In the genomic region with DNA sequence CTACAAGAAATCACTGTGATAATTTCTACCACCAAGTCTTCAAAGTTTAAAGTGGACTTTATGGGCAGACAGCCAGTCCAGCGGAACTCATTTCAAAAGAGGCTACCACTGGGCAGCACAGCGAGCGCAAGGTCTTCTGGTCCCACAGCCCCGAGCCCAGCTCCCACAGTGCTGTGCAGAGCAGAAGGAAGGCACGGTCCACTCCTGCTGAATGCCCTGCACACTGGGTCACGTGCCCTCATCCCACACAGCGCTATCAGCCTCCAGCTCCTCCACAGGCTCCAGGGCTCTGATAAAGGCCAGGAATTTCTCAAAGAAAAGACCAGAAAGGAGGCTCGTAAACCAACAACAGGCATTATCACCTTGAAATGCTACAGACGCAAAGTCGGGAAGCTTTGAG, we compare ENCODE assay signal across 14 mouse cellular contexts.
DNase-seq lines count a peak whose midpoint lies in the region; ATAC-seq and TF ChIP-seq lines count a peak whose summit lies in the region.
"Had no signal": no experiment of that assay in that cellular context is flagged by ENCODE, and none has a peak within 500 bp of the region (broad histone marks: within the 10 kb centered on the region; RNA-seq: fewer than 3 reads in every experiment).

No protein-coding gene starts in this region.

- no peak overlapping the region for H3K9ac ChIP-seq in lung, embryonic 15.5 days
- H3K9ac ChIP-seq in kidney, embryonic 14.5 days (ENCODE audit: low read depth, low read length), result 0 out of 2 replicates have a peak overlapping the region, but pooled peaks have one; percentile 12
- H3K9ac ChIP-seq: liver, embryonic 14.5 days; neural tube, embryonic 13.5 days had no signal

- peak; percentile 88 for DNase-seq in heart, embryonic 10.5 days (ENCODE audit: low spot score)
- no peak for DNase-seq in heart, adult 9 months (ENCODE audit: low spot score in 2 of 2)
- DNase-seq in lung, postnatal 36 days, result no peak
- DNase-seq in c-Kit-positive CD71-positive TER-119-positive erythroid progenitor cells, embryonic 14.5 days (ENCODE audit: low spot score), result no peak
- DNase-seq: adrenal gland, adult 2 months; cerebellum, adult 9-11 months; gastrocnemius, postnatal 36 days had no signal

- TF ChIP-seq CTCF in testis, adult 2 months (IDR thresholded peaks at IDR 0.05; ENCODE audit: control insufficient read depth, insufficient read depth, insufficient replicate concordance, low read depth, low read length), result no peak

- peaks cover 43% of the 10 kb centered on the region for H3K36me3 ChIP-seq in heart, embryonic 10.5 days
- H3K36me3 ChIP-seq in lung, embryonic 15.5 days, result no peaks in the 10 kb centered on the region
- H3K36me3 ChIP-seq in kidney, embryonic 14.5 days (ENCODE audit: control insufficient read depth, insufficient read depth, low read length), result peaks cover 5% of the 10 kb centered on the region; the same call in 1 of the 2 replicates
- no peaks in the 10 kb centered on the region for H3K36me3 ChIP-seq in testis, adult 2 months (ENCODE audit: control insufficient read depth, insufficient read depth, low read length)

- no peak overlapping the region for H3K4me3 ChIP-seq in heart, embryonic 10.5 days
- no peak overlapping the region for H3K4me3 ChIP-seq in lung, embryonic 15.5 days
- H3K4me3 ChIP-seq in kidney, embryonic 14.5 days (ENCODE audit: low read length), result no peak overlapping the region
- H3K4me3 ChIP-seq in testis, adult 2 months (ENCODE audit: control insufficient read depth, low read depth, low read length), result no peak overlapping the region
- H3K4me3 ChIP-seq: neural tube, embryonic 13.5 days had no signal

- no peak; the same call in 1 of the 2 replicates for TF ChIP-seq POLR2A in testis, adult 2 months (IDR thresholded peaks at IDR 0.05; ENCODE audit: control insufficient read depth, low read depth, low read length)

- peaks cover 73% of the 10 kb centered on the region for H3K4me1 ChIP-seq in heart, embryonic 10.5 days
- H3K4me1 ChIP-seq in lung, embryonic 15.5 days, result peaks cover 35% of the 10 kb centered on the region
- peaks cover 29% of the 10 kb centered on the region for H3K4me1 ChIP-seq in kidney, embryonic 14.5 days (ENCODE audit: control insufficient read depth, insufficient read depth, low read length)
- H3K4me1 ChIP-seq in testis, adult 2 months (ENCODE audit: control insufficient read depth, insufficient read depth, low read length), result no peaks in the 10 kb centered on the region; the same call in 1 of the 2 replicates

- H3K4me2 ChIP-seq in lung, embryonic 15.5 days, result no peak overlapping the region
- H3K4me2 ChIP-seq in kidney, embryonic 14.5 days (replicated peaks; ENCODE audit: low read depth, low read length), result no peak overlapping the region
- H3K4me2 ChIP-seq: neural tube, embryonic 13.5 days had no signal

- H3K27ac ChIP-seq in heart, embryonic 10.5 days, result peak overlapping the region; percentile 73; the same call in 1 of the 2 replicates
- H3K27ac ChIP-seq in lung, embryonic 15.5 days, result no peak overlapping the region
- H3K27ac ChIP-seq in kidney, embryonic 14.5 days (ENCODE audit: low read depth, low read length), result no peak overlapping the region
- peak overlapping the region; percentile 30; the same call in 1 of the 2 replicates for H3K27ac ChIP-seq in testis, adult 2 months (ENCODE audit: control insufficient read depth, insufficient read depth, low read depth, low read length)
- H3K27ac ChIP-seq: hindbrain, postnatal 0 days; liver, embryonic 14.5 days; neural tube, embryonic 13.5 days had no signal

- H3K9me3 ChIP-seq in heart, embryonic 10.5 days, result no peaks in the 10 kb centered on the region
- H3K9me3 ChIP-seq in lung, embryonic 15.5 days, result no peaks in the 10 kb centered on the region
- no peaks in the 10 kb centered on the region for H3K9me3 ChIP-seq in kidney, embryonic 14.5 days (ENCODE audit: control insufficient read depth, low read length)
- H3K9me3 ChIP-seq: neural tube, embryonic 13.5 days had no signal

- no peaks in the 10 kb centered on the region for H3K27me3 ChIP-seq in heart, embryonic 10.5 days (ENCODE audit: insufficient read depth, poor library complexity, severe bottlenecking)
- no peaks in the 10 kb centered on the region for H3K27me3 ChIP-seq in lung, embryonic 15.5 days
- H3K27me3 ChIP-seq in kidney, embryonic 14.5 days (ENCODE audit: control insufficient read depth, insufficient read depth, low read length), result no peaks in the 10 kb centered on the region
- no peaks in the 10 kb centered on the region for H3K27me3 ChIP-seq in testis, adult 2 months (ENCODE audit: control insufficient read depth, insufficient read depth, low read length)
- H3K27me3 ChIP-seq: neural tube, embryonic 13.5 days had no signal

- WGBS in heart, embryonic 10.5 days, result 32% methylated on average over 10 of the region's 10 CpGs
- 73% methylated on average over 10 of the region's 10 CpGs for WGBS in lung, embryonic 15.5 days
- 72% methylated on average over 10 of the region's 10 CpGs for WGBS in kidney, embryonic 14.5 days

- peak; percentile 61; the same call in 1 of the 2 replicates for ATAC-seq in lung, embryonic 15.5 days (ENCODE audit: borderline replicate concordance, extremely low read depth, low FRiP score, low TSS enrichment)
- no peak for ATAC-seq in kidney, embryonic 14.5 days (ENCODE audit: low FRiP score, low TSS enrichment)
- no peak for ATAC-seq in cerebellum, adult (ENCODE audit: insufficient number of reproducible peaks, low FRiP score, low TSS enrichment)
- ATAC-seq: hindbrain, postnatal 0 days had no signal

Comparison
In these comparisons a context has a peak if more than half of its experiments do, and no peak if none do; other contexts are left out.
1. H3K27ac ChIP-seq: peak in heart, embryonic 10.5 days (single experiment) and testis, adult 2 months (single experiment); none in lung, embryonic 15.5 days (single experiment) and kidney, embryonic 14.5 days (single experiment).